ENCODE assay signal across 10 mouse cellular contexts in genomic region chr7:117686120-117686996, GRCm38 (mm10).
DNase-seq lines count a peak whose midpoint lies in the region; ATAC-seq and TF ChIP-seq lines count a peak whose summit lies in the region.
"Had no signal": no experiment of that assay in that cellular context is flagged by ENCODE, and none has a peak within 500 bp of the region (broad histone marks: within the 10 kb centered on the region; RNA-seq: fewer than 3 reads in every experiment).

No protein-coding gene starts in this region.

- no peak overlapping the region for H3K4me3 ChIP-seq in embryonic facial prominence, embryonic 11.5 days (ENCODE audit: low read depth, low read length)
- no peak overlapping the region for H3K4me3 ChIP-seq in hindbrain, embryonic 16.5 days (ENCODE audit: low read length)
- H3K4me3 ChIP-seq in neural tube, embryonic 11.5 days (ENCODE audit: low read depth, low read length) = no peak overlapping the region
- H3K4me3 ChIP-seq in heart, adult 2 months = no peak overlapping the region

- H3K4me1 ChIP-seq in embryonic facial prominence, embryonic 11.5 days (ENCODE audit: control insufficient read depth, insufficient read depth, low read length) = no peaks in the 10 kb centered on the region
- H3K4me1 ChIP-seq in hindbrain, embryonic 16.5 days (ENCODE audit: control insufficient read depth, insufficient read depth, low read depth, low read length) = no peaks in the 10 kb centered on the region; the same call in 1 of the 2 replicates
- peaks cover 6% of the 10 kb centered on the region; the same call in 1 of the 2 replicates for H3K4me1 ChIP-seq in neural tube, embryonic 11.5 days (ENCODE audit: control insufficient read depth, insufficient read depth, low read length)
- H3K4me1 ChIP-seq in heart, adult 2 months (ENCODE audit: control insufficient read depth, insufficient read depth, low read length) = peaks cover 2% of the 10 kb centered on the region

- H3K27ac ChIP-seq in embryonic facial prominence, embryonic 11.5 days (replicated peaks; ENCODE audit: low read depth, low read length) = no peak overlapping the region
- H3K27ac ChIP-seq in hindbrain, embryonic 16.5 days (ENCODE audit: low read depth, low read length) = no peak overlapping the region
- H3K27ac ChIP-seq in neural tube, embryonic 11.5 days (ENCODE audit: low read depth, low read length) = no peak overlapping the region
- H3K27ac ChIP-seq in heart, adult 2 months = no peak overlapping the region

- WGBS in embryonic facial prominence, embryonic 11.5 days = 26% methylated on average over 5 of the region's 5 CpGs
- WGBS in hindbrain, embryonic 16.5 days = 6% methylated on average over 5 of the region's 5 CpGs
- 19% methylated on average over 5 of the region's 5 CpGs for WGBS in neural tube, embryonic 11.5 days
- WGBS in heart, adult 2 months = 15% methylated on average over 5 of the region's 5 CpGs

- H3K79me2 ChIP-seq in heart, adult 2 months (replicated peaks; ENCODE audit: control insufficient read depth, insufficient read depth, low read length) = no peaks in the 10 kb centered on the region

- peak; percentile 87 for ATAC-seq in embryonic facial prominence, embryonic 11.5 days (replicated peaks; ENCODE audit: insufficient number of reproducible peaks, low FRiP score, low TSS enrichment, low read depth)
- peak; percentile 85 for ATAC-seq in hindbrain, embryonic 16.5 days
- ATAC-seq in neural tube, embryonic 11.5 days (ENCODE audit: insufficient read depth, low FRiP score, low TSS enrichment) = peak; percentile 93

- no peaks in the 10 kb centered on the region for H3K9me3 ChIP-seq in embryonic facial prominence, embryonic 11.5 days (replicated peaks; ENCODE audit: control insufficient read depth, low read length)
- H3K9me3 ChIP-seq in hindbrain, embryonic 16.5 days (ENCODE audit: control insufficient read depth, low read length) = no peaks in the 10 kb centered on the region
- H3K9me3 ChIP-seq in neural tube, embryonic 11.5 days (ENCODE audit: control insufficient read depth, low read length) = no peaks in the 10 kb centered on the region

- H3K36me3 ChIP-seq in embryonic facial prominence, embryonic 11.5 days (replicated peaks; ENCODE audit: control insufficient read depth, insufficient read depth, low read depth, low read length) = no peaks in the 10 kb centered on the region
- H3K36me3 ChIP-seq in hindbrain, embryonic 16.5 days (ENCODE audit: control insufficient read depth, insufficient read depth, low read length) = no peaks in the 10 kb centered on the region
- no peaks in the 10 kb centered on the region for H3K36me3 ChIP-seq in neural tube, embryonic 11.5 days (ENCODE audit: control insufficient read depth, insufficient read depth, low read length)
- no peaks in the 10 kb centered on the region for H3K36me3 ChIP-seq in heart, adult 2 months (ENCODE audit: control insufficient read depth, insufficient read depth, low read length)

- no peak for TF ChIP-seq POLR2A in heart, adult 2 months (IDR thresholded peaks at IDR 0.05; ENCODE audit: insufficient read depth, low read depth, low read length)

- no peak overlapping the region for H3K4me2 ChIP-seq in embryonic facial prominence, embryonic 11.5 days (ENCODE audit: low read depth, low read length)
- no peak overlapping the region for H3K4me2 ChIP-seq in hindbrain, embryonic 16.5 days (ENCODE audit: low read length)
- H3K4me2 ChIP-seq in neural tube, embryonic 11.5 days (ENCODE audit: low read depth) = no peak overlapping the region

- H3K9ac ChIP-seq in embryonic facial prominence, embryonic 11.5 days (replicated peaks; ENCODE audit: low read length) = no peak overlapping the region
- no peak overlapping the region for H3K9ac ChIP-seq in hindbrain, embryonic 16.5 days (ENCODE audit: low read depth, low read length)
- no peak overlapping the region for H3K9ac ChIP-seq in neural tube, embryonic 11.5 days (ENCODE audit: low read length)
- no peak overlapping the region for H3K9ac ChIP-seq in heart, adult 2 months (ENCODE audit: low read depth, low read length)

- no peaks in the 10 kb centered on the region for H3K27me3 ChIP-seq in embryonic facial prominence, embryonic 11.5 days (ENCODE audit: control insufficient read depth, insufficient read depth, low read length)
- no peaks in the 10 kb centered on the region for H3K27me3 ChIP-seq in hindbrain, embryonic 16.5 days (replicated peaks; ENCODE audit: control insufficient read depth, insufficient read depth, low read length)
- H3K27me3 ChIP-seq in neural tube, embryonic 11.5 days (ENCODE audit: control insufficient read depth, insufficient read depth, low read length) = no peaks in the 10 kb centered on the region
- no peaks in the 10 kb centered on the region for H3K27me3 ChIP-seq in heart, adult 2 months (ENCODE audit: control insufficient read depth, insufficient read depth, low read length)

- intact Hi-C loops in heart, postnatal 10 days (cut with DNase I) = no loop called here
- intact Hi-C loops in left cerebral cortex, postnatal 4 days (cut with DNase I) = no loop called here
- intact Hi-C loops in heart, adult 2 months (cut with DNase I) = no loop called here

- DNase-seq in heart, adult 11 months = peak; percentile 78
- no peak for DNase-seq in heart, postnatal 10 days
- DNase-seq in embryonic facial prominence, embryonic 11.5 days (ENCODE audit: low spot score) = peak; percentile 53
- DNase-seq in neural tube, embryonic 11.5 days (ENCODE audit: low spot score) = peak; percentile 70
- DNase-seq in spleen, postnatal 4 days (ENCODE audit: low spot score in 2 of 2) = no peak
- DNase-seq in left cerebral cortex, postnatal 4 days = no peak
- no peak for DNase-seq in heart, adult 2 months
- DNase-seq: gastrocnemius, postnatal 10 days; kidney, adult 9 months had no signal

- TF ChIP-seq CTCF in heart, adult 2 months (IDR thresholded peaks at IDR 0.05) = no peak

- TF ChIP-seq EP300 in heart, adult 2 months (IDR thresholded peaks at IDR 0.05; ENCODE audit: insufficient read depth, low read depth, low read length) = no peak

Comparison
In these comparisons a context has a peak if more than half of its experiments do, and no peak if none do; other contexts are left out.
1. DNase-seq: peak in heart, adult 11 months (single experiment), embryonic facial prominence, embryonic 11.5 days (single experiment) and neural tube, embryonic 11.5 days (single experiment); none in heart, postnatal 10 days (0 of 2), spleen, postnatal 4 days (0 of 2), left cerebral cortex, postnatal 4 days (single experiment) and heart, adult 2 months (0 of 2).
2. Peak in every context shown above with its lines, with median percentiles within 50 percentile points of each other: ATAC-seq.